Mouse (Mus musculus) heart, embryonic 16.5 days (tissue): ENCODE results near the gene Zfp654. TPM values are rescaled to one million over a fixed set of nuclear protein-coding genes. Genes with fewer than 3 reads are reported as not detected.

Source experiments
- ATAC-seq: fragments of 200-750 bp; cut with Nextera tagmentation; replicated peaks from 2 replicates; pipeline ENCODE4 v1.8.0; 2017; ENCODE audit warnings: moderate number of reproducible peaks; ENCODE audit not compliant: insufficient read depth, low FRiP score; ENCODE audit errors: extremely low read depth
- H3K27ac ChIP-seq: fragments of 300-500 bp; sonication (generic); 2 replicates; pipeline ENCODE4 v1.5.1; 2014; ENCODE audit warnings: mild to moderate bottlenecking, low read length, control low read depth, moderate library complexity
- H3K27me3 ChIP-seq: fragments of 300-500 bp; sonication (generic); 2 replicates; pipeline ENCODE4 v1.6.1; 2014; ENCODE audit warnings: low read length, mixed read lengths; ENCODE audit not compliant: control insufficient read depth, insufficient read depth
- H3K36me3 ChIP-seq: fragments of 300-500 bp; sonication (generic); 2 replicates; pipeline ENCODE4 v1.6.1; 2014; ENCODE audit not compliant: control insufficient read depth, insufficient read depth
- H3K4me1 ChIP-seq: fragments of 300-500 bp; sonication (generic); 2 replicates; pipeline ENCODE4 v1.6.1; 2014; ENCODE audit warnings: low read length, mixed read lengths; ENCODE audit not compliant: control insufficient read depth, insufficient read depth
- H3K4me2 ChIP-seq: fragments of 300-500 bp; sonication (generic); 2 replicates; pipeline ENCODE4 v1.6.1; 2014; ENCODE audit warnings: low read depth, mild to moderate bottlenecking, control low read depth, low read length
- H3K4me3 ChIP-seq: fragments of 300-500 bp; sonication (generic); 2 replicates; pipeline ENCODE4 v1.5.1; 2014; ENCODE audit warnings: mild to moderate bottlenecking, control low read depth, low read length
- H3K9ac ChIP-seq: fragments of 300-500 bp; sonication (generic); 2 replicates; pipeline ENCODE4 v1.6.1; 2014; ENCODE audit warnings: low read length, control low read depth
- H3K9me3 ChIP-seq: fragments of 300-500 bp; sonication (generic); replicated peaks from 2 replicates; pipeline ENCODE4 v1.6.1; 2016; ENCODE audit warnings: low read length; ENCODE audit not compliant: control insufficient read depth
- WGBS: fragments of 180-500 bp; shearing (Covaris S2); extraction: QIAGEN DNeasy Blood & Tissue Kit; methylation state at CpG from one replicate; pipeline ENCODE4 v1.1.7; 2014; 5-methylcytosine and 5-hydroxymethylcytosine counted together
- polyA plus RNA-seq: library from polyadenylated mRNA; unstranded; fragments of >200 nt; fragmentation: Nextera tagmentation; extraction: Ambion mirVana; gene quantifications from 2 replicates; pipeline ENCODE4 v1.2.1, GENCODE M21; 2015

Gene Zfp654
- polyA plus RNA-seq, 1 experiment from 2014 or later: 4.8 TPM

GRCm38 (mm10) chr16:64801638-64802037 lies 49.8 kb downstream of the Zfp654 start:
- H3K9me3 ChIP-seq: no peaks in the 10 kb centered on the region
- peaks cover 6% of the 10 kb centered on the region; the same call in 1 of the 2 replicates for H3K36me3 ChIP-seq
- no peak overlapping the region for H3K4me3 ChIP-seq
- ATAC-seq: no peak
- H3K27me3 ChIP-seq: no peaks in the 10 kb centered on the region
- no peak overlapping the region for H3K4me2 ChIP-seq
- no peaks in the 10 kb centered on the region for H3K4me1 ChIP-seq
- no peak overlapping the region for H3K9ac ChIP-seq
- no peak overlapping the region for H3K27ac ChIP-seq

- Histone ChIP-seq H3K9me3 (no peaks in the 10 kb centered on the region), H3K4me2 (no peak overlapping the region), H3K36me3 (peaks cover 4% of the 10 kb centered on the region; the same call in 1 of the 2 replicates), H3K4me3 (no peak overlapping the region), H3K27me3 (no peaks in the 10 kb centered on the region), H3K4me1 (no peaks in the 10 kb centered on the region), H3K9ac (no peak overlapping the region), H3K27ac (no peak overlapping the region)
- 89% methylated on average over 5 of the region's 5 CpGs for WGBS
- ATAC-seq: no peak
These were observed 51.1 kb downstream of the Zfp654 start for GRCm38 (mm10) chr16:64800393-64800792.

- Histone ChIP-seq H3K4me1 (no peaks in the 10 kb centered on the region), H3K9me3 (no peaks in the 10 kb centered on the region), H3K4me3 (no peak overlapping the region), H3K27me3 (no peaks in the 10 kb centered on the region), H3K36me3 (peaks cover 2% of the 10 kb centered on the region), H3K9ac (no peak overlapping the region), H3K4me2 (no peak overlapping the region), H3K27ac (no peak overlapping the region)
- 86% methylated on average over 2 of the region's 2 CpGs for WGBS
- no peak for ATAC-seq
These were observed 56.6 kb downstream of the Zfp654 start for GRCm38 (mm10) chr16:64794802-64795201.

GRCm38 (mm10) chr16:64789706-64790105 lies 61.7 kb downstream of the Zfp654 start:
- Histone ChIP-seq H3K27me3 (no peaks in the 10 kb centered on the region), H3K4me3 (no peak overlapping the region), H3K36me3 (peaks cover 19% of the 10 kb centered on the region), H3K4me2 (no peak overlapping the region), H3K9me3 (no peaks in the 10 kb centered on the region), H3K9ac (no peak overlapping the region), H3K4me1 (no peaks in the 10 kb centered on the region), H3K27ac (no peak overlapping the region)
- WGBS: 91% methylated on average over 3 of the region's 3 CpGs
- no peak for ATAC-seq

- Histone ChIP-seq H3K4me2 (no peak overlapping the region), H3K9ac (no peak overlapping the region), H3K4me3 (no peak overlapping the region), H3K4me1 (no peaks in the 10 kb centered on the region), H3K36me3 (peaks cover 4% of the 10 kb centered on the region; the same call in 1 of the 2 replicates), H3K9me3 (no peaks in the 10 kb centered on the region), H3K27me3 (no peaks in the 10 kb centered on the region), H3K27ac (no peak overlapping the region)
- 76% methylated on average over 1 of the region's 1 CpGs for WGBS
- ATAC-seq: no peak
These were observed 75.9 kb downstream of the Zfp654 start for GRCm38 (mm10) chr16:64775516-64775915.

- H3K4me3 ChIP-seq: peak overlapping the region; percentile 92
- no peaks in the 10 kb centered on the region for H3K9me3 ChIP-seq
- peak overlapping the region; percentile 96 for H3K9ac ChIP-seq
- peak overlapping the region; percentile 68 for H3K4me2 ChIP-seq
- H3K36me3 ChIP-seq: no peaks in the 10 kb centered on the region; the same call in 1 of the 2 replicates
- ATAC-seq: no peak
- H3K4me1 ChIP-seq: peaks cover 6% of the 10 kb centered on the region
- WGBS: 87% methylated on average over 2 of the region's 2 CpGs
- H3K27ac ChIP-seq: no peak overlapping the region
- H3K27me3 ChIP-seq: no peaks in the 10 kb centered on the region
These were observed 80.0 kb downstream of the Zfp654 start for GRCm38 (mm10) chr16:64771431-64771818.

- 2% methylated on average over 72 of the region's 72 CpGs for WGBS
These were observed 80.7 kb downstream of the Zfp654 start, which contains the start of gene 4930453N24Rik for GRCm38 (mm10) chr16:64770521-64771430. Gene 4930453N24Rik (minus strand): TSS chr16:64771161.

GRCm38 (mm10) chr16:64766696-64767300 lies 84.7 kb downstream of the Zfp654 start:
- H3K36me3 ChIP-seq: peaks cover 19% of the 10 kb centered on the region
- H3K4me1 ChIP-seq: peaks cover 6% of the 10 kb centered on the region
- H3K9me3 ChIP-seq: peaks cover 11% of the 10 kb centered on the region
- no peak overlapping the region for H3K27ac ChIP-seq
- H3K9ac ChIP-seq: no peak overlapping the region
- no peak overlapping the region for H3K4me2 ChIP-seq
- 83% methylated on average over 8 of the region's 8 CpGs for WGBS
- H3K27me3 ChIP-seq: no peaks in the 10 kb centered on the region
- no peak for ATAC-seq
- no peak overlapping the region for H3K4me3 ChIP-seq

More at GRCm38 (mm10) chr16:64770521-64771430, 80.7 kb downstream of the Zfp654 start, which contains the start of gene 4930453N24Rik:
- Histone ChIP-seq H3K27me3 (no peaks in the 10 kb centered on the region), H3K36me3 (no peaks in the 10 kb centered on the region; the same call in 1 of the 2 replicates), H3K9ac (peak within 1 kb of the TSS; percentile 96), H3K4me1 (peaks cover 6% of the 10 kb centered on the region), H3K27ac (peak within 1 kb of the TSS; percentile 89), H3K4me2 (peak within 1 kb of the TSS; percentile 68), H3K4me3 (peak within 1 kb of the TSS; percentile 92), H3K9me3 (no peaks in the 10 kb centered on the region)
- ATAC-seq: peak; percentile 94

GRCm38 (mm10) chr16:64759245-64759626 lies 92.2 kb downstream of the Zfp654 start:
- Histone ChIP-seq H3K9ac (no peak overlapping the region), H3K9me3 (peaks cover 10% of the 10 kb centered on the region), H3K27me3 (no peaks in the 10 kb centered on the region), H3K36me3 (peaks cover 12% of the 10 kb centered on the region), H3K4me3 (no peak overlapping the region), H3K4me1 (peaks cover 11% of the 10 kb centered on the region), H3K4me2 (no peak overlapping the region), H3K27ac (peak overlapping the region; percentile 67)
- WGBS: 60% methylated on average over 1 of the region's 1 CpGs
- no peak for ATAC-seq
